Mouse (Mus musculus) lung, adult 2 months (tissue): ENCODE data around the gene Appbp2.

Experiments used
- CTCF ChIP-seq: fragments of 200-500 bp; IDR thresholded peaks from 2 replicates; pipeline ENCODE4 v1.5.1; 2011; ENCODE audit warnings: mild to moderate bottlenecking, low read length, control low read depth; ENCODE audit not compliant: insufficient read depth
- POLR2A ChIP-seq: fragments of 200-500 bp; IDR thresholded peaks from 2 replicates; pipeline ENCODE4 v1.6.1; 2011; ENCODE audit warnings: low read depth, mild to moderate bottlenecking, control low read depth, low read length, borderline replicate concordance; ENCODE audit errors: extremely low read depth

GRCm38 (mm10) chr11:85234990-85235841 is at the start of gene Appbp2:
- TF ChIP-seq POLR2A, result peak; percentile 92; the same call in 1 of the 2 replicates
- no peak for TF ChIP-seq CTCF
